Mouse (Mus musculus) adipocyte (in vitro differentiated cells): ENCODE results near the gene Nosip.
"Not testable (repeated sequence)": the region's sequence is repeated elsewhere in the genome, so short reads cannot be mapped to it uniquely, and the experiment has no call there.

Experiments used
- DNase-seq: peaks from one replicate; pipeline ENCODE4 v3.0.0-alpha.2; 2016; ENCODE audit warnings: low spot score

Nosip gene

DNA sequence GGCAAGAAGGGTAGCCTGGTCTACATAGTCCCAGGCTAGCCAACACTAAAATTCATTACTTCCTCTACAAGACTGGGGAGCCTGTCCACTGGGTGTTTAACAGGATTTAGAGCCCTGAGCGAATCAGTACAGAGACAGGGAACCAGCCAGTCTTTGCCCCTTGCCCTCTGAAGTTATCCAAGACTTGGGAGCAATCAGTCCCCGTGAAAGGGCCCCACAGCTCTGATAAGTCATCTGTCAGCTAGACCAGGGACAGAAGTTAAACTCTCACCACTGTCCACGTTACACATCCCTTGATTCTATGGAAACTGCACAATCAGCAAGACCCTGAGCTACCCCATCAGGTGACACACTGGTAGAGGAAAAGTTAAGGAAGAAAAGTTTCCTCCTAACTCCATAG, 50.3 kb downstream of the Nosip start:
- no peak for DNase-seq

DNA sequence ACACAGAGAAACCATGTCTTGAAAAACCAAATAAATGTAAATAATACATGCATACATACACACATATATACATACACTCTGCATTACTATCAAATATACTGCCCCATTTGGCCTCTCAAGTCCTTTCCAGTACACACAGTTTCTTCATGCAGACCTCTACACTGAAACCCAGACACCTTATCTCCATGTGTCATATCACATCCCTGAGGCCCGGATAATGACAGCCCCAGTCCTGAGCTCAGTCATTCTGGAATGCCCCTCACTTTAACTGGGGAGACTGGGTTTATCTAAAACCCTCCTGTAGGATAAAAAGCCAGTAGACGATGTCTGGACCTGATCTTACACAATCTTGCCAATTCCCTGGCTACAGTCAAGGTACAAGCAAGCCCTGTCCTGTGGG, 51.2 kb downstream of the Nosip start:
- no peak for DNase-seq

DNA sequence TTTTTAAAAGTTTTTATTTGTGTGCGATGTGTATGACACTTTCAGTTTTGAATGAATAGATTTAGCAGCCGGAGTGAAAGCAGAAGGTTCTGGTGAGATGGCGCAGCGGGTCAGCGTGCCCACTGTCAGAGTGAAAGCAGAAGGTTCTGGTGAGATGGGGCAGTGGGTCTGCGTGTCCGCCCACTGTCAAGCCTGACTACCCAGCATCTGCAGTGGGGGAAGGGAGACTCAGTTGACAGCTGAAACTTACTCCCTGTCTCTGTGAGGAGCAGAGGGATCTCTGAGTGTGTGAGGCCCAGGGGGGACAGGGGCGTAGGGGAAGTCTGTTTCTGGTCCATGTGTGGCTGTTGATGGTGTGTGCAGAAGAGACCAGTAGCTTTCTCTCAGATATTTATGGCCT, 55.3 kb downstream of the Nosip start:
- no peak for DNase-seq

DNA sequence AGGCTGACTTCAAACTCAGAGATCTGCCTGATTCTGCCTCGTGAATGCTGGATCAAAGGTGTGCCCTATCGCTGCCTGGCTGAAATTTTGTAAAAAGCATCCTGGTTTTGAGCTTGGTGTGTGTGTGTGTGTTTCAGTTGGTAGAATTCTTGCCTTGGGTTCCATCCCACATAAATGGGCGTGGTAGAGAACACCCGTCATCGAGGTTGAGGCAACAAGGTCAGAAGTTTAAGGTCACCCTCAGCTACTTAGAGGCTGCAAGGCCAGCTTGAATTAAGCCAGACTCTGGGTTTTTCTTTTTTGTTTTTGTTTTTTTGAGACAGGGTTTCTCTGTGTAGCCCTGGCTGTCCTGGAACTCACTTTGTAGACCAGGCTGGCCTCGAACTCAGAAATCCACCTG, 56.1 kb downstream of the Nosip start:
- no peak for DNase-seq

DNA sequence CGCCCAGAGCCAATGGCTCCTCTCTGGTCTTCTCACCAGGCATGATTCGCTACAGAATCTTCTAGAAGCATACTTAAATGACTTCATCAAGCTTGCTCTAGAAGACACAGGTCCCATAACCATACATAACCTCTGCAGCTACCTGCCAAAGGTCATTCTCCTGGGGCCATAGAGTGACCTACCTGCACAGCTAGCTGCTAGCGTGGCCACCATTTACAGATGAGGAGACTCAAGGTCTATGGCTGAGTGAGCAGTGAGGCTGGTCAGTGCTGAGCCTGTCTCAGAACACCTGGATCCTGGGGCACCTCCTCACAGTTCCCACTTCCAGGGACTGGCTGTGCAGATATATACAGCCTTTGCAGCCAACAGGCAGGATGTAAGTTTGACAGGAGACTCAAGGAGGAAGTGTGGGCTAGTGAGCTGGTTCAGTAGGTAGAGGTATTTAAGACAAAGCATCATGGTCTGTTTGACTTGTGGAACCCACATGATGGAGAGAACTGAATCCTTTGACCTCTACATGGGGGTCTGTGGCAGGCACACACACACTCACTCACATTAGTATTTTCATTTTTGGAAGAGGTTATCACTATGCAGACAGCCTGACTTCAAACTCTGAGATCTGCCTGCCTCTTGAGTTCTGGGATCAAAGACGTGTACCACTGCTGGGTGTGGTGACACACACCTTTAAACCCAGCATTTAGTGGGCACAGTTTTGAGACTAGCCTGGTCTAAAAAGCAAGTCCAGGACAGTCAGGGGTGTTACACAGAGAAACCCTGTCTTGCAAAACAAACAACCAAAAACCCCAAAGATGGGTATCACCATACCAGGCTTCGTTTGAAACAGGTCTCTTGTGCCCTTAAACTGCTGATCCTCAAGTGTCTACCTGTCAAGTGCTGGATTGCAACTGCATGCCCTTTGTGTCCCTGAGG, 57.8 kb downstream of the Nosip start:
- no peak for DNase-seq

DNA sequence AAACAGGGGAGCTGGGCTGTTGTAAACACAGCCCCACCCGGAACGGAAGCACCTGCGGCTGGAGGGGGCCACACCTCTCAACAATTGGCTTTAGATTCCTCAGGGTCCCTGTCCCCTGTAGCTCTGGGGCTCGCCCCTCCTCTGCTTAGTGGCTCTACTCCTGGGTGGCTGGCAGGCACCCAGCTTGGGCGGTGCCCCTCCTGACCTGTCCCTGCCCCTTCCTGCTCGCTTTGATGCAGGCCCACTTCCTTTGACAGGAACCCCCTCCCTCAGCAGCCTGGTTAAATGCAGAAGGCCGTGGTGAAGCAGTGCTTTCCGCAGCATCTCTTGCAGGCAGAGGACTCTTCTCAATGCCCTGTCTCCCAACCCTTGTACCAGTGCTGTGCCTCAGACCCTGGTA, 59.2 kb downstream of the Nosip start:
- DNase-seq: no peak

DNA sequence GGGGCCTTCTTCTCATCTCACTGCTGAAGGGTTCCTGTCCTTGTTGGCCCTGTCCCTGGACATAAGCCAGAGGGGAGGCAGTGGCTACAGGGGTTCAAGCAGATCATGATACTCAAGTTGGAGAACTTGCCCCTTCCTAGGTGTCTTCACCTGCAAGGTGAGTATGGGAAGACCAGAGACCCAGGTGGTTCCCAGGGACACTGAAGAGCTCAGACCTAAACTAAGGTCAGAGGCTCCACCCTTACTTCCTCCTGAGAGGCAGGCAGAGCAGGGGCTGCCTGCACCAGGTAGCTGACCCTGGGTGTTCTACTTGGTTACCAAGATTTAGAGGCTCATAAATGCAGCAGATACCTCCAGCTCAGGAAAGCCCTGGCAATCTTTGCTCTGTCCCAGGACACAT, 59.7 kb downstream of the Nosip start:
- DNase-seq: no peak

DNA sequence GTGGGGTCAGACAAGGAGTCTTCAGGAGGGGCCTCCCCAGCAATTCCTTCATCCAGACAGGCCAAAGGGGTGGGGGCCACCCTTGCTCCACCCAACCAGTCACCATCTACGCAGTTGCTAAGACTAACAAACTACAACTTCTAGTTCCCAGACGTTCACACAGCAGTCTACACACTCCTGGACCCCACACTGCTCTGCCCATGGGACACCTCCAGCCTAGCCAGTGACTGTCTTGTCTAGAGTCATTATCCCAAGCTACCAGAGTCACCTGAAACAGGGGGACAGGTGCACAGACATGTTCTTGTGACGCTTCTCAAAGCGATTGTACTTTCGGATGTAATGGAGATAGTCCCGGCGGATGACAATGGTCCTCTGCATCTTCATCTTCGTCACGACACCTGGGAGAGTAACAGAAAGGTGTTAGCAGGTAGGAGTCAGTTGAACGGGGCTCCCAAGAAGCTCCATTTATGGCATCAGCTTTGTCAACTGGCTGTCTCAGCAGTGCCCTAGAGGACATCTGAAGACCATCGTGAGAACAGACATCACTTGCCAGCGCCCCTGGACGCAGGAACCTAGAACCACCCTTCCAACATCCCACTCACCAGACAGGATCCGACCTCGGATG, 60.4 kb downstream of the Nosip start:
- DNase-seq: no peak

DNA sequence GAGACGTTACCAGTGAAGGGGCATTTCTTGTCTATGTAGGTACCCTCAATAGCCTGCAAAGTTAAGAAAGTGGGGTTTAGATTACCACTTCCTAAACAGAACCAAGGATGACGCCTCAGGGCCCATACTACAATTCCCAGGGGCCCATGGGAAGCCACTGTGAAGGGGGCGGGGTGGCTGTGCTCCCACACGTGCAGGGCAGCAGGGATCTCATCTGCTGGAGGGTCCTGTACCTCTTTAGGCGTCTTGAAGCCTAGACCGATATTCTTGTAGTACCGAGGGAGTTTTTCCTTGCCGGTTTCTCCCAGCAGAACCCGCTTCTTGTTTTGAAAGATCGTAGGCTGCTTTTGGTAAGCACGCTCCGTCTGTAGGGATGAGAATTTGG, 60.9 kb downstream of the Nosip start:
- DNase-seq: no peak

DNA sequence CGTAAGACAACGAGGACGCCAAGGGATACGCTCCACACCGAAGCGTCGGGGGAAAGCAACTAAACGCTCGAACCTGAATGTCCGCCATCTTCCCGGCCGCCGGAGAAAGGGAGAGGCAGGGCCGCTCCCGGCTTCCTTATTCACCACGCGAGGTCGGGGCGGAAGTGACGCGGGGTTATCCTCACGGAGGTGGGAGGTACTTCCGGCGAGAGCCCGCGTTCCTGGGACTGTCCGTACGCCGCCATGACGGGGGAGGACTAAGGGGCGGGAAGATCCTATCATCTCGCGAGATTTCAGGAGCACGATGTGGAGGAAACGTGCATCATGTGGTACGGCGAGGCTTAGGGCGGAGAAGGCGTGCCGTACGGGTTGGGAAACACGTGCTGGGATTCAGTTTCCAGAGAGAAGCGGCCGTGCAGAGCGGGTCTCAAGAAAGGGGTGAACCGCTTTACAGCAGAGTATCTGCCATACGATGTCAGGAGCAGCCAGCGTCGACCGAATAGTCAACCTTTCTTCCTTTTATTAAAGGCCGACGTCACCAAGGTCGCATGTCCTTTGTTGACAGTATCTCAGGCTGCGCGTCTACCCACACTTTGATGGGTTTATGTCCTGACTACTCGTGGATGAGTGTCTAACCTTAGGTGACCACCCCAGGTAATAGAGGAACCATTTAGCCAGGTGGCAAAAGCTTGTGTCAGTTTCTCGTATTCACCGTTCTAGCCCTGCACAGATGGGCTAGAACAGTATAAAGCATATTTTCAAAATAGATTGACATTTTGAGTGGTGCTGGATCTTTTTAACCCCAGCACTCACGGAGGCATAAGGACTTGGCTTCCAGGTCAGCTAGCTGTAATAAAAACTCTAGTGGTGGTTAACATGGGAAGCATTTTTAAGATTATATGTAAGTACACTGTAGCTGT, 62.3 kb downstream of the Nosip start, which contains the start of gene Rps11:
Gene Rps11, minus strand, starts transcription at position 216 of the 920 bp plus-strand sequence.
- DNase-seq: peak; percentile 99

DNA sequence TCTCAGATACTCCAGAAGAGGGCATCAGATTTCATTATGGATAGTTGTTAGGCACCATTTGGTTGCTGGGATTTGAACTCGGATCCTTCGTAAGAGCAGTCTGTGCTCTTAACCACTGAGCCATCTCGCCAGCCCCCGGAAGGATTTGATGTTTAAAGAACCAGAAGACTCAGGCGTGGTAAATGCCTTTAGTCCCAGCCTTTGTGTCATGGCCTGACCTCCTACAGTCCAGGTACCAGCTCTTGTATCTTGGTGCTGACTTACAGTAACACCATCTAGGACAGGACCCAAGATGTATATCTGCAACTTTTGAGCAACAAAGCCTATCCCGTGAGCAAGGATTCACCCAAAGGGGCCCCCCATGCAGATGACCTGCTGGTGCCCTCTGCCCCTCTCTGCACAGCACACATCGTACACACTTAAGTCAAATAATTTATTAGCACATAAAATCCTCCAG, 62.9 kb downstream of the Nosip start:
- peak; percentile 38 for DNase-seq

DNA sequence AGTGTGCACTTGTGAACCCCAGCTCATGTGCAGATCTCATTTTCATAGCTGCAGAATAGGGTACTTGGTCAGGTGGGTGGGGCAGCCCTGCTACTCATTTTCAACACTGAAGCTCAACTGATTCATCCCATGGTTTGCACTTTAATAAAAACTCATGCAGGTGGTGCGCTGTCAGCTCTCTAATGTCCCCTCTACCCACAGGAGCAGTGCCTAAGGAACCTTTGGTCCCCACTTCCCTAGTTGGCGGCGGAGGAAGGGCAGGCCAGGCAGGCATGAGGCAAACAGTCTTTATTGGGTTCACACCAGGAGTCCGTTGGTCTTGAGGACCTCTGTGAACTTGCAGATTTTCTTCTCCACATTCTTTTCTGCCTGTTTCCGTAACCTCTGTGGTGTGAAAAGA, 63.4 kb downstream of the Nosip start:
- not testable (repeated sequence) for DNase-seq

DNA sequence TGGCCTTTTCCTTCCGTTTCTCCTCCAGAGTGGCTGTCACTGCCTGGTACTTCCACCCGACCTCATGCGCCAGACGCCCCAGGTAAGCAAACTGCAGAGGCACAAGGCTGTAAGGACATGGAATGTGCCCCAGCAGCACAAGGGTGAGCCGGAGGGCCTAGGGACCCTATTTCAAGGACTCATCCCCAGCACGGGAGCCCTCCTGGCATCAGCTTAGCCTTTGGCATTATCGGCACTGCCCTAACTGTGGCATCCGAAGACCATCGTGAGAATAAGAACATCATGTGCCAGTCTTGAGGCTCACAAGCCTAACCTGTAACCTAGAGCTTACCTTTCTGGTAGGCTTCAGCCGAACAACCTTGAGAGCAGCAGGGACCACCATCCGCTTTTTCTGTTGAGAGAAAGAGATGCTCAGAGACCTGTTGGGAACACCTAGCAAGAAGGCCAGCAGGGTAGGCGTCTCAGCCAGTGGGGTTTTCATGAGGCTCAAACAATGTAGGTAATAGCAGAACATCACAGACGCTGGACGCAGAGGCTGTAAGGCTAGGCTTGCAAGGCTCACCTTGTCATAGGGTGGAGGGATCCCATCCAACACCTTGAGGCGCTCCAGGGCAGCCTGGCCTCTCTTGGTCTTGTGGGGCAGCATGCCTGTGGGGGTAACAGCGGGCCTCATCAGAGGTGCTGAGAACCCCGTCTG, 64.1 kb downstream of the Nosip start:
- no peak for DNase-seq

DNA sequence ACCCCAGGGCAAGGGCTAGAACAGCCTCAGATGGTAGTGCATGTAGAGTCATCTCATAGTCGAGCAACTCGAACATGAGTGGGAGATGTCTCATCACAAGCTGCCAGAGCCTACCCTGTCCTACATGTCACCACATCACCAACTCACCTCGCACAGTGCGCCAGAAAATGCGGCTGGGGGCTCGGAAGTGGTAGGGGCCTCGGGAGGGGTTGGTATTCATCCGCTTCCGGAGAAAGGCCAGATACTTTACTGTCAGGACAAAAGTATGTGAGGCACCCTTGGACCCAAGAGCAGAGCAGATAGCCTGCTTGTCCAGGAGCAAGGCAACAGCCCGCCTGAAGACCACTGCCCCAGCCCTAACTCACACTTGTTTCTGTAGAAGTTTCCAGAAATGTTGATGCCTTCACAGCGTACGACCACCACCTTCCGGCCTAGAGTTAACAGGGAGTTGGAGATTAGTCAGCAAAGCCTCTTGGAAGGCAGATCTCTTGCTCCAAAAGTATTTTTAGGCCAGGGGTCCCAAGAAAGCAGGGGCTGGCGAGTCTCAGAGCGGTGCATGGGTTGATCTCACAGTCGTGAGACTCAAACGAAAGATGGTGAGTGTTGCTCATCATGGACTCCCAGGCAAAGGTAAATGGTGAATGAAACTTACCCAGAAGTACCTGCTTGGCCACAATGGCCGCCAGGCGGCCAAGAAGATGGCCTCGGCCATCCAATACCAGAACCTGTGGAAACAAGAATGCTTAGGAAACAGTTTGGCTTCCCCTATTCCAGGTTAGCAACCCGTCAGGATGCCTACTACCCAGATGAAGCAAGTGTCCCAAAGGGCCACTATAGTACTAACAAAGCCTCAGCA, 64.8 kb downstream of the Nosip start:
- DNase-seq: peak; percentile 26
